Mouse (Mus musculus) myocyte (in vitro differentiated cells): ENCODE data around the gene Spata7.

Experiments
- E2F4 ChIP-seq: IDR thresholded peaks from one replicate; pipeline ENCODE4 v1.6.1; 2011; ENCODE audit warnings: mild to moderate bottlenecking, control low read depth, moderate library complexity; ENCODE audit not compliant: insufficient read depth
- POLR2A ChIP-seq: IDR thresholded peaks from one replicate; pipeline ENCODE4 v1.6.1; 2011; ENCODE audit warnings: low read depth, mild to moderate bottlenecking, control low read depth, moderate library complexity; ENCODE audit not compliant: insufficient read length

DNA sequence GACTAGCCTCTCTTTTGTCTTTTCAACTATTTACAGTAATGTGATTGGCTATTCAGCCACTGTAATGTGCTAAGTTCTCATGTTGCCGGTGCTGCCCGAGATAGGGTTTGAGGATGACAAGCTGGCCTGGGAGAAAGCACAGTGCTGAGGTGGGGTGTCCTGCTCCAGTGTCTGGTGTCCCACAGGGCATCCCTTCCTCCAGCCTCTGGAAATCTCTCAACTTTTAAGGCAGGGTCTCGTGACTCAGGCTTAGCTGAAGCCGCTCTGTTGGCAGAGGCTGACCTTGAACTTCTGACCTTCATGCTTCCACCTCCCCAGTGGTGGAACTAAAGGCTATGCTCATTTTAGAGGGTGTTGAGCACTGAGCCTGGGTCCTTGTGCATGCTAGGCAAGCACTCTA lies 42.5 kb downstream of the Spata7 start:
- TF ChIP-seq E2F4: no peak
- TF ChIP-seq POLR2A: no peak
